Mouse (Mus musculus) retina, postnatal 7 days (tissue): Measurements from ENCODE around the gene Ldlrap1.

Experiments
- DNase-seq: peaks from one replicate; pipeline ENCODE4 v3.0.0-alpha.2; 2012; ENCODE audit warnings: low read depth, low spot score

Ldlrap1 gene

DNA sequence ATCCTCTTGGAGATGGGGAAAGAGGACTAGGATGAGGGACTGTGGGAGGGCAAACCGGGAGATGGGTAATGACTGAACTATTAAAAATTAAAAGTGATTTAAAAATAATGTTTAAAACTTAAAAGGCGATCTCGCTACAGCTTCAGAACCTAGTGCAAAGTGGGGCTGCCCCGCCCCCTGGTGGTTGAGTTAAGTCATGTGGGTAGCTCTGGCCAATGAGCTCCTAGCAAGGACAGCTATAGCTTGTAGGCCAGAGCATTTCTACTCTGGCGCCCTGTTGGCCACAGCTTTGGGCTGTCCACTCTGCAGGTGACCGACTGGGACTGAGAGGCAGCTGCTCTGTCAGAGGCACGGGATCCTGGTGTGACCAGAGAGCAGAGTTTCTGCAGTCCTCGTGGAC, 53.9 kb downstream of the Ldlrap1 start:
- DNase-seq: peak; percentile 70

DNA sequence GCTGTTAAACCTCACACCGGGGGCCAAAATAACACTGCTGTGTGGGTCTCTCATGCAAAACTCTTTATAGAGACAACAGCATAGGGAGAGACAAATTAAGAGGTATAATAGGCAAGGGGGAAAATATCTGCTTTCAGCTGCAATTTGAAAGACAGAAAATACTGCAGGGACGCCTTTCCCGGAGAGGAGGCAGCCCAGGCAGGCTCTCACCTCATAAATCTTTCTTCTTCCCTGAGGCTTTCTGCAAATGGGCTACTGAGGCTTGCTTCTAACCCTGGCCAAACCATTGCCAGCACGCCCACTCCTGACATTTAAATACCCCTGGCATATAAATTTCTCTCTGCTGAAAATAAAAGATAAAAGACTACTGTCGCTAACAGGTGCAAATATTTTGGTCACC, 62.5 kb downstream of the Ldlrap1 start:
- no peak for DNase-seq

DNA sequence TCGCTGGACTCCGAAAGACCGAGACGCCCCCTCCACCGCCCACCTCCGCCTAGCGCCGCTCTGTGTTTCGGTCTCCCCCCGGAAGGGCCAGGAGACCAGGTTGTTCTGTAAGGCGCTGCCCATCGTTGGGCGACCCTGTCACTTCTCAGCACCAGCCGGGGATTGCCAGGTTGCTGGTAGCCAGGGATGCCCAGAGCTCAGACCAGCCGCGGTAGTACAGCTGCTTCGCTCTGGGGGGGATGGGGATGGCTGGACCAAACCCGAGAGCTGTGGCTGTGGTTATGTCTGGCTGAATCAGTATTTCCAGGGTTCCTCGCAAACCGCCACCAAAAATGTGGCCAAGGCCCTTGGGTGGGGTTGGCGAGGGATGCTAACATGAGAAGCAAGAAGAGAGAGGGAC, 63.2 kb downstream of the Ldlrap1 start:
- no peak for DNase-seq

DNA sequence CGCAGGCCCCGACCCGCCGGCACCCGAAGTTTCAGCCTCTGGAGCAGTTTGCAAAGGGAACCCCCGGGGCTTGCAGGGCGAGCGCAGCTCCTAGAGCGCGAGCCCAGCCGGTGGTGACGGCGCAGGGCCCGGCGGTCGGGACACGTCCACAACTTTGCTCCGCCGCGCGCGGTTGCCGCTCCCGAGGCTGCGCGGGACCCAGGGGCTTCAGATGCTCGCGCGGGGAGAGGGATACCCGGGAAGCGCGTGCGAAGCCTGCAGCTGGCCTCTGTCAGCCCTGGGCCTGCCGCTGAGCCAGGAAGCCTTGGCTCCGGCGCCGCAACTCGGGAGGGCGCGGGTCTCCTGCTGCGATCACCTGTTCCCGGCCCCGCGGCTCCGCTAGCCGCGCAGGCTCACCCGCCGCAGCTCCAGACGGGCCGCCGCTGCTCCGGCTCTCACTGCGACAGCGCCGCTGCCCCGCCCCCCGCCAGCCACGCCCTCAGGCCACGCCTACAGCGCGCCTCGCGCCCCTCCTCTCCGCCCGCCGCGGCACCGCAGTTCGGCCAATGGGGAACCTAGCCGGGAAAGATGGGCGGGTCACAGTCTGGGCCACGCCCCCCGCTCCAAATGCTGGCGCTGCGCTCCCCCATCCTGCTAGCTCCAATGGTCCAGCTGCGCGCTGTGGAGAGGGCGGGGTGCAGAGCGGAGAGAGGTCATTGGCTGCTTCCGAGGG, 63.8 kb downstream of the Ldlrap1 start, which contains the start of gene Man1c1:
Gene Man1c1 (minus strand): TSS at position 456 of the 712 bp plus-strand sequence.
- peak; percentile 92 for DNase-seq

DNA sequence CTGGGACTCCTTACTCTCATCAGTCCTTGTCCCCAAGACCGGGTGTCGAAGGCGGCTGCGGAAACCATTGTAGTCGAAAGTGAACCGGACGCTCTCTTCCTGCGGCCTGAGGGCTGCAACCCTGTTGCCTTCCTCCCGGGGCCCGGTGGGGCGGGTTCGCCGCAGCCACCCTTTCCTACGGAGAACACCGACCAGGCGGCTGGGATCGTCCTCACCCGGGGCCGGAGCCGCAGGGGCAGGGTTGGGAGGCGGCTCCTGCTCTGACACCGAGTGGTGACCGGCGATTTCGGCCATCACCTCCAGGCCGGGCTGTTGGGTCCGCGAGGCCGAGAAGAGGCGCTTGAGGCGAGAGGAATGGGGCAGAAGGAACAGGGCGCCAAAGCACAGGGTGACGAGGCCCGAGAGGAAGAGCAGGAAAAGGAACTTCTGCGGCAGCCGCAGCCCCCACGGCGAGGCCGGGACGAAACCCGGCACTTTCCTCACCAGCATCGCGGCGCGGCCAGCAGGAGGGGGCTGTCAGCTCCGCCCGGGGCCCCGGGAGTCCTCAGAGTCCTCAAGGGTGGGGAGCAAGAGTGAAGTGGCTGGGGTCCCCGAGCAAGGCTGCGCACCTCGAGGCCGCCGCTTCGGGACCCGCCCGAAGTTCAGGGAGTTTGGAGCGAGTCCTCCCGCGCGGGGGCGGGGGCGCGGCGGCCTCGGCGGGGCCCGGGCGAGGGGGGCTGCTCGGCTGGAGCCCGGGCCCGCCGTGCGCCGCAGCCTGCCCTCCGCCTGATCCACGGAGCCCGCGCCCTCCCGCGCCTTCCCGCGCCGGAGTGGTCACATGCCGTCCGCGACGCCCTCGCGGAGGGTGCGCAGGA, 64.6 kb downstream of the Ldlrap1 start:
- no peak for DNase-seq

DNA sequence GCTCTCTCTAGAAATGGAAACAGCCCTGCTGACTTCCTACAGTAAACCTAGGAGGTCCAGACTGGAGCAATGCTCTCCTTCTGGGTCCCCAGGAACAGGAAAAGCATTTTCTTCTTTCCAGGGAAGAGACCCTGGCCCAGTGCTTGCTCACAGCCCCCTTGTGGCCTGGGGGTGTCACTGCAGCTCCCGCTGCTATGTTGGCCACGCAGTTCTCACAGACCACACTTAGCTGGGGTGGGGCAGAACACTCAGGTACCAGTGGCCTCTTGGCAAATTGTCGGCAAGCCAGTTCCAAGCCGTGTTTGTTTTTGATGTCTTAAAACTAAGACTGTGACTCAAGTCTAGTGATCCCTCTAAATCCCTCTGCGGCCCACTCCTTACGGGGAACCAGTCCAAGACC, 65.9 kb downstream of the Ldlrap1 start:
- DNase-seq: peak; percentile 45

DNA sequence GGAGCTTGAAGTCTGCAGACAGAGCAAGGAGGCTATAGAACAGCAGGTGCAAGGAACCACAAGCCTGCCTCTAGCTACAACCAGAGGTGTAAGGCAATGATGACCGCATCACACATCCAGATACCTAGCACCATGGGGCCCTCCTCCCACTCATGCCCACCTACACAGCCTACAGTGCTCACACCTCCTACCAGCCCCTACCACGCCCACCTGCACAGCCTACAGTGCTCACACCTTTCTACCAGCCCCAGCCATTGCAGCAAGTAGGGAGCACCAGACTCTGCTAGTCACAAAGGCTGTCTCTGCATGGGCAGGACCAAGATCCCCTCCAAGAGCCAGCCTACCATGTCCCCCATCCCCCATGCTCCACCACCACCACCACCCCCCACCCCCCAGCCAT, 66.9 kb downstream of the Ldlrap1 start:
- DNase-seq: no peak

DNA sequence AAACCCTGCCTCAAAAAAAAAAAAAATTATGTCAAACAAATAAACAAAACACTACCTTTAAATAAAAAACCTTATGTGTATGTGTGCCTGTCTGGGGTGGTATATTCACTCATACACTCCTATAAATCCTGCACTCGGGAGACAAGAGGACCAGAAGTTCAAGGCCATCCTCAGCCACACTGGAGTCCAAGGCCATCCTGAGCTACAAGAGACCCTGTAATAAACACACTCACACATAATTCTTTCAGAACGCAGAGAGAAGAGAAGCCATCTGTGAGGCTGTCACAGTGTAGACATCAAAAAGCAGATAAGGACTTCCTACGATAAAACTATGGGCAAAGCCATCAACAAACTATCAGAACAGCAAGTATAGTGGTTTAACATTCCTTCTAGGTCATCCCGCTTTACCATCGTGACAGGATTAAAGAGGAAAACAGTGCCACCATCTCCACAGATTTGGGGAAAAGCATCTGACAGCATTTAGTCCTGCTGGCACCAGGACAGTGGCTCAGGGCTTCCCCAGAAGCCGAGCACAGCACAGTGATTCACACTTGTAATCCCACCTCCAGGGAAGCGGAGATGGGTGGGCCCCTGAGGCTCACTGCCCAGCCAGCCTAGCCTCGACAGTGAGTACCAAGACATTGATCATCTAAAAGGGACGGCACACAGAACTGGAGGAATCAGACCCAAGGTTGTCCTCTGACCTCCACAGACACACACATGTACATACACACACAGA, 74.5 kb downstream of the Ldlrap1 start:
- no peak for DNase-seq

DNA sequence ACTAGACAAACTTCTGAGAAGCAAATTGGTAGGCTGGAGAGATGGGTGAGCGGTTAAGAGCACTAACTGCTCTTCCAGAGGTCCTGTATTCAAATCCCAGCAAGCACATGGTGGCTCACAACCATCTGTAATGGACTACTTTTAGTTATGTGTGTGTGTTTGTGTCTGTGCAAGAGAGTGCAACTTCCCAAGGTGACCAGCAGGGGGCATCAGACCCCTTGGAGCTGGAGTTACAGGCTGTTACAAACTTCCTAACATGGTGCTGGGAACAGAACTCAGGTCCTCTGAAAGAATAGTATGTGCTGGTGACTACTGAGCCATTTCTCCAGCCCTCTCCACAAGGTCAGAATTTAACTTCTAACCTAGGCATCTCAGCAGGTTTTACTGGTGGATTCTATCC, 75.4 kb downstream of the Ldlrap1 start:
- no peak for DNase-seq
